Mouse (Mus musculus): ENCODE results near the gene Gpr152. TPM values are rescaled to one million over a fixed set of nuclear protein-coding genes. Genes with fewer than 3 reads are reported as not detected.

Gene Gpr152
- total RNA-seq (2021): not detected

DNA sequence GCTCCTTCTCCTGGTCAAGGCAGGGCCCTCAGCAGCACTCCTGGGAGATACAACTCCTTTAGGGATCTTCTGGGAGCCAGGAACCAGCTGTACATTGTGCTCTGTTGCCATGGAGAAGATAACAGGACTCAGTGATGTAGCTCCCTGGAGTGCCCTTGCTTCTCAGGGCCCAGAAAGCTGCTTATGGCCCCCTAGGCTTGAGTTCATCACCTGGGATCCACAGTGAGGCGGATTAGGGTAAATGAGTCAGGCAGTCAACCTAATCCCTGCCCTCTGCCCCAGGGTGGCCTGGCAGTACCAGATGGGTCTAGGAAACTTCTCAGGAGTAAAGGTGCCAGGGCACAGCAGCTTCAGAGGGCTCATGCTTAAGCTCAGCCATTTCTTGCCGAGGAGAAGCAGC lies at the start of gene Gpr152:
Gpr152 (plus strand) TSS at position 342 of the 400 bp plus-strand sequence.
- no peak for DNase-seq
- intact Hi-C loops (cut with DNase I): no loop called here

DNA sequence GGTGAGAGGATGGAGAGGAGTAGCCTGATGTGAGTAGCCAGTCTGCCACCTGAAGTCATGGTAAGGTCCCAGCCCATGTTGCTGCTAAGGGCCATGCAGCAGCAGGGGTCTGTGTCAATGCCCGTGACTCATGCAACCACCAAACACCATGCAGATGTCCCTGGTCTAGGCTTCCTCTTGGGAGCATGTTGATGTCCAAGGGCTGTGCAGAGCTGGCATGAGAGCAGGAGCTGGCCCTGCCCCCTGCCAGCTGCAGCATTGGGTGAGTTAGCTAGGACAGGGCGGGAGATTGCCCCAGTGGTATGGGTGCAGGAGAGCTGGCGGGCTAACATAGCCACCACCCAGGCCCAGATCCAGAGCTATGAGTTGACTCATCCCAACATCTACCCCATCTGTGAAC lies 49.1 kb upstream of the Gpr152 start:
- intact Hi-C loops (cut with DNase I): no loop called here
- no peak for DNase-seq

GRCm38 (mm10) chr19:4091383-4091782 lies 48.2 kb upstream of the Gpr152 start:
- DNase-seq: no peak
- intact Hi-C loops (cut with DNase I): no loop called here

DNA sequence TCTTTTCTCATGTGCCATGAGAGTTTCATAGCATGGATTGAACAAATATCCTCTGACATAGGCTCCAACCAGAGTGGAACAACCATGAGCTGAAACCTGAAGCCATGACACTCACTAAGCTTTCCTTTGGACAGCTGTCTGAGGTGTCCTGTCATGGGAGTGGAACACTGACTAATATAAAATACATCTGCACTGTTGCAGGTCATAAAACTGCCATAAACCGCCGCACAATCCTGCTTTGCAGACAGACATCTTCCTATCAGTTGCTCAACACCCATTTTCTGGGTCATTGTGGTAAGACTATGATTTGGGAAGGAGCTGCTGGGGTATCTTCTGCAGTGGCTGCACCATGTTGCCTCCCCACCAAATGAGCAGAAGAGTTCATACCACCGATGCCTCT lies 46.8 kb upstream of the Gpr152 start:
- intact Hi-C loops (cut with DNase I): no loop called here
- DNase-seq: no peak

DNA sequence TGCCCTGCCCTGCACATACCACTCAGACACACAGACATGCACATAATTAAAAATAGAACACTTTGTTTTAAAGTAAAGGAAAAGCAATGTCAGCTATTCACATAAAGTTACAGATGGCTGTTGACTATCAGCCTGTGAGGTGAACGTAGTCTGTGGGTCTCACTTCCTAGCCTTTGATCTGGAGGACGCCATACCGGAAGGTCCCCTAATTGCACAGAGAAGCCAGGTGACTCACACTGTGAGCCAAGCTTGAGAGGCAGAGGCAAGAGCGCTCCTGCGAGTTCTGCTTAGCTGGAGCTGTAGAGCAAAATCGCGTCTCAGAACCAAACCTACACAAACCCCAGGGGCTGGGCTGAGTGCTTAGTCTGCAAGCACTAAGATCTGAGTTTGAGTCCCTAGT lies 45.8 kb upstream of the Gpr152 start:
- no peak for DNase-seq
- intact Hi-C loops (cut with DNase I): no loop called here

DNA sequence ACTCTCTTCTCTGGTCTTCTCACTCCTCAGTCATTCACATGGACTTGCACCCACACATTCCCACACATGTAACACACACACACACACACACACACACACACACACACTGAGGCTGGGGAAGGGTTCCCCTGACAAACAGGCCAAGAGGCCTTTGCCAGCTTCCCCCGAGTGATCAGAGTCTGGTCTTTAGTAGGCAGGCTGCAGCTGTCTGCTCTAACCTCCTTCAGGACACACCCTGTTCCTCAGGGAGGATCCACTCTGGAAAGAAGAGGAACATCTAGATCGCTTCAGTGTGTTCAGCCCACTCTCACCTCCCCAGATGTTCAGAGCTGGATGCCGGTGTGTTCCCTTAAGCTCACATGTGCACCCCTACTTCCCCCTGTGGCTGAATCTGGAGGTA lies 45.2 kb upstream of the Gpr152 start:
- no peak for DNase-seq
- intact Hi-C loops (cut with DNase I): no loop called here

DNA sequence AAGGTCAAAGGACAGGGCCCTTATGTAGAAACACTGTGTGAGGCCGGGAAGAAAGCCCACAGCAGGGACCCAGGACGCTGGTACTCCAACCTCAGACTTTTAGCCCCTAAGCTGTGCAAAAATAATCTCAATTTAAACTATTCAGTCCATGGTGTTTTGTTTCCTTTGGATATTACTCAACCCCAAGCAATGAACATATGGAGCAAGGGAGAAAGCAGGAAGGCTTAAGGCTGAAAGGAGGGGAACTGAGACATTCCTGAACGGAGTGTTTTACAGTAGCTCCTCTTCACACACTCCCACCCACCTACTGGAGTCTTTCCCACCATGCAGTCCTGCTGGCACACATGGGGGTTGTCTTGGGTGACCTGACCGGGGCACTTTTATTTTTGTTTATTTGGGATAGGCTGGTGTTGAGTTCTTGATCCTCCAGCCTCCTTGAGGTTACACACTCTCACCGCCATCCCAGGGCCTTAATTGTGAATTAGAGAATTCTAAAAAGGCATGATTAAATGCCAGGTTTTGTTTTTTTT lies 44.7 kb upstream of the Gpr152 start:
- intact Hi-C loops (cut with DNase I): no loop called here
- no peak for DNase-seq

DNA sequence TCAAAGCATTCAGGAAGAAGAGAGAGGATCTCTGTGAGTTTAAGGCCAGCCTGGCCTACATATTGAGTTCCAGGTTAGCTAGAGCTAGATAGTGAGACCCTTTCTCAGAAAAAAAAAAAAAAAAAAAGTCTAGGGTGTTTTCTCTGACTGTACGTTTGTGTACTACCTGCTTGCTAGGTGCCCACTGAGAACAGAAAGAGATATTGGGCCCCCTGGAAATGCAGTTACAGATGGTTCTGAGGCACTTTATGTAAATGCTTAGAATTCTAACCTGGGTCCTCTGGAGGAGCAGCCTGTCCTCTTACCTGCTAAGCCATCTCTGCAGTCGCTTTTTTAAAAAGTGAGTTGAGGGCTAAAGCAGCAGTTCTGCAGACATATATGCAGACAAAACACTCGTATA lies 43.8 kb upstream of the Gpr152 start:
- intact Hi-C loops (cut with DNase I): no loop called here
- no peak for DNase-seq

- intact Hi-C loops (cut with DNase I): no loop called here
- DNase-seq: peak; percentile 99
Measured at GRCm38 (mm10) chr19:4096642-4097440, 42.7 kb upstream of the Gpr152 start, which contains the start of gene Cdk2ap2. Gene Cdk2ap2 (plus strand): TSS chr19:4097182.

DNA sequence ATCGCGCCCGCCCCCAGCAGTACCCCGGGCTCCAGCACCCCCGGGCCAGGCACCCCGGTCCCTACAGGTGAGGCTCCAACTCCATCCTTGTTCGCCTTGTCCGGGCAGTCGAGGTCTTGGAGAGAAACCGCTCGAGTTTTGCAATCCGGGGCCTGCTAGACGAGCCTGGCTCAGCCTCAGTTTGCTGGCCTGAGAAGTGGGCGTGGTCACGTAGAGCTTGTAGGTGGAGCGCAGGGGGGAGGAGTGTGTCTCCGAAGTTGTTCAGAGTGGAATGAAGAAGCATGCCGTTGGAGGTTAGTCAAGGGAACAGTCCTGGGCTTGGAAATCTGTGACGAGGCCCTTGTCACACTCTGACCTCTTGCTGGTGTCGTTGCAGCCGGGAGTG lies 42.2 kb upstream of the Gpr152 start:
- intact Hi-C loops (cut with DNase I): no loop called here
- DNase-seq: no peak

- no peak for DNase-seq
- intact Hi-C loops (cut with DNase I): no loop called here
Measured at GRCm38 (mm10) chr19:4098426-4098825, 41.2 kb upstream of the Gpr152 start.

GRCm38 (mm10) chr19:4099056-4099455 lies 40.5 kb upstream of the Gpr152 start:
- intact Hi-C loops (cut with DNase I): no loop called here
- peak; percentile 90 for DNase-seq

GRCm38 (mm10) chr19:4099837-4100717 lies 39.5 kb upstream of the Gpr152 start, which contains the start of gene Pitpnm1:
Gene Pitpnm1 (plus strand): TSS chr19:4099998.
- intact Hi-C loops (cut with DNase I): no loop called here
- peak; percentile 41 for DNase-seq

- DNase-seq: peak; percentile 60
- intact Hi-C loops (cut with DNase I): no loop called here
Measured at GRCm38 (mm10) chr19:4100718-4101261, 38.8 kb upstream of the Gpr152 start.

DNA sequence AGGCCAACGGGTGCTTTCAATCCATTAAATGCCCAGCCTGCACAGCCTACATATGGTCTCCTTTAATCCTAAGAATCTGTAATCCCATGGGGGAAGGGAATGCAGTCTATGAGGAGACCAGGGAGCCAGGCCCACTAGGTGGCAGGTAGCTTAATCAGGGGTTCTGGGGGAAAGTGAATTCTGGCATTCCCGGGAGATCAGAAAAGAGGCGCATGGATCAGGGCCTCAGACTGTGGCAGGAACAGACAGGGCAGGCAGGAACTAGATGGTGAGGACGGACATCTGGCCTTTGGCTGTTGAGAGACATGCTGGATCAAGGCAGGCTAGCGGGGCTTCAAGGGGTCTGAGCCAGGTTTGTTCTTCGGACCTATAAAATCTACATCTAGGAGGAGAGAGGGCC lies 38.1 kb upstream of the Gpr152 start:
- intact Hi-C loops (cut with DNase I): no loop called here

GRCm38 (mm10) chr19:4102049-4102448 lies 37.5 kb upstream of the Gpr152 start:
- no peak for DNase-seq
- intact Hi-C loops (cut with DNase I): no loop called here

More for the DNA sequence above, 38.1 kb upstream of the Gpr152 start:
- DNase-seq: no peak

DNA sequence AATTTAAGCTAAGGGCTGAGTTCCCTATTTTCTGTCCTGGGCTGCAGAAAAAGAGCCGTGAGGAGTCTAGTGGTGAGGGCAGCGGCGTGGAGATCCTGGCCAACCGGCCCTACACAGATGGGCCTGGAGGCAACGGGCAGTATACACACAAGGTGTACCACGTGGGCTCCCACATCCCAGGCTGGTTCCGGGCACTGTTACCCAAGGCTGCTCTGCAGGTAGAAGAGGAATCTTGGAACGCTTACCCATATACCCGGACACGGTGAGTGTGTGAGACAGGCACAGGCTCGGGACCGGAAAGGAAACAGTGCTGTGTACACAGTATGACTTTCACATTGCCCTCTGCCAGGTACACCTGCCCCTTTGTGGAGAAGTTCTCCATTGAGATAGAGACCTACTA lies 37.0 kb upstream of the Gpr152 start:
- intact Hi-C loops (cut with DNase I): no loop called here
- DNase-seq: no peak

- intact Hi-C loops (cut with DNase I): no loop called here
- DNase-seq: no peak
Measured at GRCm38 (mm10) chr19:4103294-4103693, 36.3 kb upstream of the Gpr152 start.

- DNase-seq: no peak
- intact Hi-C loops (cut with DNase I): no loop called here
Measured at GRCm38 (mm10) chr19:4103792-4104191, 35.8 kb upstream of the Gpr152 start.

DNA sequence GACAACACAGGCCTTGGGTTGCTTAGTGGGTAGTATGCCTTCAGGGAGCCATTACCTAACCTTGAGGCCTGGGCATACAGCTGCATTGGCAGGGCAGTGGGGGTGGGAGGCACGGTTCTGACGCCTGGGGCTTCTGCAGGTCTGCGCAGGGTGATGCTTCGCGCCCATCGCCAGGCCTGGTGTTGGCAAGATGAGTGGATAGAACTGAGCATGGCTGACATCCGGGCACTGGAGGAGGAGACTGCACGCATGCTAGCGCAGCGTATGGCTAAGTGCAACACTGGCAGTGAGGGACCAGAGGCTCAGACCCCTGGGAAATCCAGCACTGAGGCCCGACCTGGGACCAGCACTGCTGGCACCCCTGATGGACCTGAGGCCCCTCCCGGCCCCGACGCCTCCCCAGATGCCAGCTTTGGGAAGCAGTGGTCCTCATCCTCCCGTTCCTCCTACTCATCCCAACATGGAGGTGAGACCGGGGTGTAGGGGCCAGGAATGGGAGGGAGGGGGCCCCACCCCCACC lies 34.9 kb upstream of the Gpr152 start:
- intact Hi-C loops (cut with DNase I): no loop called here
- no peak for DNase-seq

GRCm38 (mm10) chr19:4106654-4107053 lies 32.9 kb upstream of the Gpr152 start:
- no peak for DNase-seq
- intact Hi-C loops (cut with DNase I): no loop called here

All from left cerebral cortex, postnatal 4 days (tissue).